Mouse (Mus musculus) splenic B cell, adult 2 months (primary cell): ENCODE measurements at regions not wholly inside any gene's neighbourhood (a gene's known extent, or its start where the extent isn't known, plus 50 kb on each side); places are given as distances from the start of the nearest gene placed in this dataset.

ENCODE experiments used
- DNase-seq: peaks from one replicate; pipeline ENCODE4 v3.0.0-alpha.2; 2011; ENCODE audit warnings: low read depth, low spot score
- H3K27me3 ChIP-seq: 2 replicates; pipeline ENCODE4 v1.6.1; 2012; ENCODE audit warnings: mild to moderate bottlenecking, low read length, moderate library complexity, mixed read lengths; ENCODE audit not compliant: control insufficient read depth, poor library complexity, insufficient read depth, severe bottlenecking
- H3K36me3 ChIP-seq: 2 replicates; pipeline ENCODE4 v1.6.1; 2012; ENCODE audit warnings: mild to moderate bottlenecking, low read length, moderate library complexity, mixed read lengths; ENCODE audit not compliant: control insufficient read depth, poor library complexity, insufficient read depth, severe bottlenecking

- DNase-seq: no peak
- H3K27me3 ChIP-seq: no peaks in the 10 kb centered on the region
- no peaks in the 10 kb centered on the region for H3K36me3 ChIP-seq
Observed at GRCm38 (mm10) chr13:57365096-57365495, 469.3 kb upstream of the Trpc7 start.

- Histone ChIP-seq H3K36me3 (no peaks in the 10 kb centered on the region), H3K27me3 (no peaks in the 10 kb centered on the region)
- DNase-seq: no peak
Observed at GRCm38 (mm10) chr13:57364396-57364795, 468.6 kb upstream of the Trpc7 start.

GRCm38 (mm10) chr13:57362563-57362962, 466.8 kb upstream of the Trpc7 start:
- H3K27me3 ChIP-seq: no peaks in the 10 kb centered on the region
- DNase-seq: no peak
- no peaks in the 10 kb centered on the region for H3K36me3 ChIP-seq

GRCm38 (mm10) chr13:57361286-57361685, 465.5 kb upstream of the Trpc7 start:
- H3K36me3 ChIP-seq: no peaks in the 10 kb centered on the region
- no peaks in the 10 kb centered on the region for H3K27me3 ChIP-seq
- DNase-seq: no peak

- DNase-seq: no peak
- no peaks in the 10 kb centered on the region for H3K36me3 ChIP-seq
- no peaks in the 10 kb centered on the region for H3K27me3 ChIP-seq
Observed at GRCm38 (mm10) chr13:57354606-57355005, 458.8 kb upstream of the Trpc7 start.

GRCm38 (mm10) chr13:57353976-57354375, 458.2 kb upstream of the Trpc7 start:
- Histone ChIP-seq H3K36me3 (no peaks in the 10 kb centered on the region), H3K27me3 (no peaks in the 10 kb centered on the region)
- DNase-seq: no peak

GRCm38 (mm10) chr13:57350828-57351227, 455.0 kb upstream of the Trpc7 start:
- DNase-seq: no peak
- Histone ChIP-seq H3K27me3 (no peaks in the 10 kb centered on the region), H3K36me3 (no peaks in the 10 kb centered on the region)

GRCm38 (mm10) chr13:57338676-57339075, 442.9 kb upstream of the Trpc7 start:
- Histone ChIP-seq H3K36me3 (no peaks in the 10 kb centered on the region), H3K27me3 (no peaks in the 10 kb centered on the region)
- no peak for DNase-seq

- Histone ChIP-seq H3K36me3 (no peaks in the 10 kb centered on the region), H3K27me3 (no peaks in the 10 kb centered on the region)
- no peak for DNase-seq
Observed at GRCm38 (mm10) chr13:57336596-57336995, 440.8 kb upstream of the Trpc7 start.

GRCm38 (mm10) chr13:57332976-57333375, 437.2 kb upstream of the Trpc7 start:
- DNase-seq: no peak

GRCm38 (mm10) chr13:57331868-57332267, 436.1 kb upstream of the Trpc7 start:
- DNase-seq: no peak
- Histone ChIP-seq H3K36me3 (no peaks in the 10 kb centered on the region), H3K27me3 (no peaks in the 10 kb centered on the region)

More at GRCm38 (mm10) chr13:57332976-57333375, 437.2 kb upstream of the Trpc7 start:
- H3K27me3 ChIP-seq: no peaks in the 10 kb centered on the region
- no peaks in the 10 kb centered on the region for H3K36me3 ChIP-seq

- DNase-seq: no peak
- Histone ChIP-seq H3K27me3 (no peaks in the 10 kb centered on the region), H3K36me3 (no peaks in the 10 kb centered on the region)
Observed at GRCm38 (mm10) chr13:57325306-57325925, 429.6 kb upstream of the Trpc7 start.

GRCm38 (mm10) chr13:57316211-57317005, 420.6 kb upstream of the Trpc7 start:
- Histone ChIP-seq H3K36me3 (no peaks in the 10 kb centered on the region), H3K27me3 (no peaks in the 10 kb centered on the region)
- DNase-seq: no peak

- no peak for DNase-seq
- Histone ChIP-seq H3K27me3 (no peaks in the 10 kb centered on the region), H3K36me3 (no peaks in the 10 kb centered on the region)
Observed at GRCm38 (mm10) chr13:57314512-57314911, 418.7 kb upstream of the Trpc7 start.

- H3K36me3 ChIP-seq: no peaks in the 10 kb centered on the region
- no peak for DNase-seq
- no peaks in the 10 kb centered on the region for H3K27me3 ChIP-seq
Observed at GRCm38 (mm10) chr13:57313731-57314130, 417.9 kb upstream of the Trpc7 start.
